Mouse (Mus musculus) intestine, embryonic 16.5 days (tissue): ENCODE results near the gene Wdr24. TPM values are rescaled to one million over a fixed set of nuclear protein-coding genes. Genes with fewer than 3 reads are reported as not detected.
A peak's percentile ranks its signal among the peaks of the same experiment; 100 is the strongest.

Experiments
- ATAC-seq: fragments of 200-750 bp; cut with Nextera tagmentation; 2 replicates; pipeline ENCODE4 v1.8.0; 2017; ENCODE audit warnings: moderate TSS enrichment, moderate library complexity
- H3K27ac ChIP-seq: fragments of 300-500 bp; sonication (generic); 2 replicates; pipeline ENCODE4 v1.5.1; 2014; ENCODE audit warnings: mild to moderate bottlenecking, low read length
- H3K27me3 ChIP-seq: fragments of 300-500 bp; sonication (generic); replicated peaks from 2 replicates; pipeline ENCODE4 v1.6.1; 2014; ENCODE audit warnings: low read length, control low read depth, mixed read lengths; ENCODE audit not compliant: control insufficient read depth, insufficient read depth
- H3K36me3 ChIP-seq: fragments of 300-500 bp; sonication (generic); 2 replicates; pipeline ENCODE4 v1.6.1; 2014; ENCODE audit warnings: low read length, control low read depth; ENCODE audit not compliant: control insufficient read depth, insufficient read depth
- H3K4me1 ChIP-seq: fragments of 300-500 bp; sonication (generic); 2 replicates; pipeline ENCODE4 v1.6.1; 2014; ENCODE audit warnings: low read length, control low read depth, mixed read lengths; ENCODE audit not compliant: control insufficient read depth, insufficient read depth
- H3K4me2 ChIP-seq: fragments of 300-500 bp; sonication (generic); 2 replicates; pipeline ENCODE4 v1.6.1; 2014; ENCODE audit warnings: low read depth, low read length, control low read depth
- H3K4me3 ChIP-seq: fragments of 300-500 bp; sonication (generic); 2 replicates; pipeline ENCODE4 v1.5.1; 2014; ENCODE audit warnings: mild to moderate bottlenecking, low read length
- H3K9ac ChIP-seq: fragments of 300-500 bp; sonication (generic); 2 replicates; pipeline ENCODE4 v1.6.1; 2014; ENCODE audit warnings: low read depth, low read length
- H3K9me3 ChIP-seq: fragments of 300-500 bp; sonication (generic); 2 replicates; pipeline ENCODE4 v1.6.1; 2016; ENCODE audit warnings: low read length, control low read depth; ENCODE audit not compliant: control insufficient read depth
- WGBS: fragments of 180-500 bp; shearing (Covaris S2); extraction: QIAGEN DNeasy Blood & Tissue Kit; methylation state at CpG from one replicate; pipeline ENCODE4 v1.1.7; 2014; 5-methylcytosine and 5-hydroxymethylcytosine counted together
- polyA plus RNA-seq: library from polyadenylated mRNA; unstranded; fragments of >200 nt; fragmentation: Nextera tagmentation; extraction: Ambion mirVana; gene quantifications from 2 replicates; pipeline ENCODE4 v1.2.1, GENCODE M21; 2015

The Wdr24 gene
- polyA plus RNA-seq, 1 experiment from 2014 or later = 25.5 TPM

GRCm38 (mm10) chr17:25842509-25842908 lies 19.1 kb downstream of the Wdr24 start:
- Histone ChIP-seq H3K9me3 (no peaks in the 10 kb centered on the region), H3K9ac (no peak overlapping the region), H3K27ac (no peak overlapping the region), H3K4me2 (no peak overlapping the region), H3K4me3 (no peak overlapping the region), H3K27me3 (no peaks in the 10 kb centered on the region), H3K4me1 (peaks cover 15% of the 10 kb centered on the region), H3K36me3 (peaks cover 19% of the 10 kb centered on the region; the same call in 1 of the 2 replicates)
- WGBS = 85% methylated on average over 3 of the region's 3 CpGs
- ATAC-seq = no peak

- Histone ChIP-seq H3K4me2 (peak overlapping the region; percentile 79), H3K9me3 (no peaks in the 10 kb centered on the region), H3K27ac (no peak overlapping the region), H3K36me3 (peaks cover 19% of the 10 kb centered on the region; the same call in 1 of the 2 replicates), H3K4me1 (peaks cover 13% of the 10 kb centered on the region), H3K27me3 (no peaks in the 10 kb centered on the region), H3K4me3 (peak overlapping the region; percentile 85), H3K9ac (peak overlapping the region; percentile 93)
- no peak for ATAC-seq
- WGBS = 92% methylated on average over 4 of the region's 4 CpGs
Observed at GRCm38 (mm10) chr17:25843122-25843521, 19.7 kb downstream of the Wdr24 start.

GRCm38 (mm10) chr17:25843636-25844395 lies 20.4 kb downstream of the Wdr24 start:
- H3K27ac ChIP-seq = peak overlapping the region; percentile 86
- 2% methylated on average over 38 of the region's 38 CpGs for WGBS
- H3K4me3 ChIP-seq = peak overlapping the region; percentile 85
- H3K4me2 ChIP-seq = peak overlapping the region; percentile 79
- peak; percentile 57 for ATAC-seq
- H3K36me3 ChIP-seq = peaks cover 19% of the 10 kb centered on the region; the same call in 1 of the 2 replicates
- H3K9ac ChIP-seq = peak overlapping the region; percentile 93
- no peaks in the 10 kb centered on the region for H3K27me3 ChIP-seq
- H3K4me1 ChIP-seq = peaks cover 13% of the 10 kb centered on the region
- H3K9me3 ChIP-seq = no peaks in the 10 kb centered on the region

- Histone ChIP-seq H3K9me3 (no peaks in the 10 kb centered on the region), H3K4me1 (peaks cover 13% of the 10 kb centered on the region), H3K27ac (peak within 1 kb of the TSS; percentile 86), H3K36me3 (peaks cover 14% of the 10 kb centered on the region; the same call in 1 of the 2 replicates), H3K9ac (peak within 1 kb of the TSS; percentile 93), H3K27me3 (no peaks in the 10 kb centered on the region), H3K4me3 (peak within 1 kb of the TSS; percentile 85), H3K4me2 (peak within 1 kb of the TSS; percentile 79)
- WGBS = under 1% methylated on average over 21 of the region's 21 CpGs
- ATAC-seq = peak; percentile 97
Observed at GRCm38 (mm10) chr17:25844396-25844901, 21.0 kb downstream of the Wdr24 start, which contains the start of gene Rhot2. TSS of gene Rhot2 (minus strand) at chr17:25844851.

- peaks cover 21% of the 10 kb centered on the region for H3K4me1 ChIP-seq
- H3K9me3 ChIP-seq = no peaks in the 10 kb centered on the region
- H3K27me3 ChIP-seq = no peaks in the 10 kb centered on the region
- H3K27ac ChIP-seq = no peak overlapping the region
- H3K9ac ChIP-seq = peak overlapping the region; percentile 86
- H3K4me2 ChIP-seq = 0 out of 2 replicates have a peak overlapping the region, but pooled peaks have one; percentile 96
- H3K36me3 ChIP-seq = no peaks in the 10 kb centered on the region
- 87% methylated on average over 6 of the region's 6 CpGs for WGBS
- 0 out of 2 replicates have a peak overlapping the region, but pooled peaks have one; percentile 75 for H3K4me3 ChIP-seq
- no peak for ATAC-seq
Observed at GRCm38 (mm10) chr17:25860229-25860628, 36.8 kb downstream of the Wdr24 start.

- peak; percentile 92 for ATAC-seq
- no peaks in the 10 kb centered on the region for H3K9me3 ChIP-seq
- no peaks in the 10 kb centered on the region for H3K27me3 ChIP-seq
- H3K36me3 ChIP-seq = no peaks in the 10 kb centered on the region
- peaks cover 24% of the 10 kb centered on the region for H3K4me1 ChIP-seq
- H3K27ac ChIP-seq = peak within 1 kb of the TSS; percentile 78
- WGBS = 2% methylated on average over 65 of the region's 65 CpGs
- peak within 1 kb of the TSS; percentile 86 for H3K9ac ChIP-seq
- H3K4me3 ChIP-seq = peak within 1 kb of the TSS; percentile 75
- peak within 1 kb of the TSS; percentile 96 for H3K4me2 ChIP-seq
Observed at GRCm38 (mm10) chr17:25860832-25861703, 37.6 kb downstream of the Wdr24 start, which contains the start of gene Wdr90. TSS of gene Wdr90 (minus strand) at chr17:25861501.

- no peaks in the 10 kb centered on the region for H3K9me3 ChIP-seq
- peaks cover 27% of the 10 kb centered on the region for H3K4me1 ChIP-seq
- peak overlapping the region; percentile 96 for H3K4me2 ChIP-seq
- peak overlapping the region; percentile 78 for H3K27ac ChIP-seq
- no peak; the same call in 1 of the 2 replicates for ATAC-seq
- WGBS = 11% methylated on average over 6 of the region's 6 CpGs
- no peaks in the 10 kb centered on the region for H3K27me3 ChIP-seq
- peak overlapping the region; percentile 75 for H3K4me3 ChIP-seq
- no peaks in the 10 kb centered on the region for H3K36me3 ChIP-seq
- peak overlapping the region; percentile 86 for H3K9ac ChIP-seq
Observed at GRCm38 (mm10) chr17:25861704-25862612, 38.5 kb downstream of the Wdr24 start.

GRCm38 (mm10) chr17:25863681-25864080 lies 40.3 kb downstream of the Wdr24 start:
- Histone ChIP-seq H3K36me3 (no peaks in the 10 kb centered on the region), H3K4me3 (no peak overlapping the region), H3K27me3 (no peaks in the 10 kb centered on the region), H3K9me3 (no peaks in the 10 kb centered on the region), H3K9ac (no peak overlapping the region), H3K4me1 (peaks cover 35% of the 10 kb centered on the region), H3K27ac (no peak overlapping the region), H3K4me2 (no peak overlapping the region)
- 84% methylated on average over 6 of the region's 6 CpGs for WGBS
- no peak for ATAC-seq
